Mouse (Mus musculus): ENCODE measurements around the gene Exoc7. TPM values are rescaled to one million over a fixed set of nuclear protein-coding genes. Genes with fewer than 3 reads are reported as not detected.
A peak's percentile ranks its signal among the peaks of the same experiment; 100 is the strongest.

The Exoc7 gene
- polyA plus RNA-seq, 1 experiment from 2014 or later, result 114 TPM

DNA sequence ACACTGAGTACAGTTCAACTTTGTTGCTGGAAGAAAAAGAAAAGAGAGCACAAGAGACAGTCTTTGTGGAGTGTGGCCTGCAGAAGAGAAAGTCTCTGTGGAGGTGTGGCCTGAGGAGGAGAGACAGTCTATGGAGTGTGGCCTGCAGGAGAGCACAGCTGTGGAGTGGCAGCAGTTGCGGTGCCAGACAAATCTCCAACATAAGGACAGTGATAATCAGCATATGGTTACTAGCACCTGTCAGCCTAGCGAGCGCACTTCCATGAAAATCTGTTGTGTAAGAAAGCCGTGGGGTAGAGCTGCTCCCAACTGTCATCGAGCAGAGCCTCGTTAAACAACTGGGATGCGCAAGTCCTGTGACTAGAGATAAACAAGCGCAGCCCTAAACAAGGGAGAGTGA, 37.5 kb downstream of the Exoc7 start:
- H3K4me3 ChIP-seq, result no peak overlapping the region
- peaks cover 31% of the 10 kb centered on the region for H3K4me1 ChIP-seq
- no peak overlapping the region for H3K9ac ChIP-seq (replicated peaks)
- WGBS, result 68% methylated on average over 8 of the region's 8 CpGs
- peaks cover 47% of the 10 kb centered on the region for H3K36me3 ChIP-seq
- no peak for ATAC-seq (replicated peaks)
- no peaks in the 10 kb centered on the region for H3K9me3 ChIP-seq
- no peak overlapping the region for H3K4me2 ChIP-seq (replicated peaks)
- H3K27me3 ChIP-seq, result no peaks in the 10 kb centered on the region
- no peak overlapping the region for H3K27ac ChIP-seq (replicated peaks)

DNA sequence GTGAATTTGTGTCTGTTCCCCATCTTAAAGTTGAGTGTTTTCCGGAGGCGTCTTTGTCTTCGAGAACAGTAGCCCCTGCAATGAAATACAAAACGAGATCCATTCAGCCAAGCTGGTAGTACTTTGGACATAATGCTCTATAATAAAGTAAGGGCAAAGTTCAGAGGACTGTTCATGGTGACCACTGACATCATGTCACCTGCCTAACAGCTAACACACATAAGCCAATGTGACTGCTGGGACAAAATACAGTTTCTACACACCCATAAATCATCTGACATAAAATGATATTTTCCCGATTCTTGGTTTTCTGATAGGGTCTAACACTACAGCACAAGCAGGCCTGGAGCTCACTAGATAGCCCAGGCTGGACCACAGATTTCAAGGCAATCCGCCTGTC, 38.7 kb downstream of the Exoc7 start:
- ATAC-seq (replicated peaks), result no peak
- no peak overlapping the region for H3K9ac ChIP-seq (replicated peaks)
- peaks cover 59% of the 10 kb centered on the region for H3K36me3 ChIP-seq
- peaks cover 27% of the 10 kb centered on the region for H3K4me1 ChIP-seq
- WGBS, result 96% methylated on average over 6 of the region's 6 CpGs
- no peaks in the 10 kb centered on the region for H3K27me3 ChIP-seq
- H3K9me3 ChIP-seq, result no peaks in the 10 kb centered on the region
- H3K4me3 ChIP-seq, result no peak overlapping the region
- H3K4me2 ChIP-seq (replicated peaks), result no peak overlapping the region
- no peak overlapping the region for H3K27ac ChIP-seq (replicated peaks)

DNA sequence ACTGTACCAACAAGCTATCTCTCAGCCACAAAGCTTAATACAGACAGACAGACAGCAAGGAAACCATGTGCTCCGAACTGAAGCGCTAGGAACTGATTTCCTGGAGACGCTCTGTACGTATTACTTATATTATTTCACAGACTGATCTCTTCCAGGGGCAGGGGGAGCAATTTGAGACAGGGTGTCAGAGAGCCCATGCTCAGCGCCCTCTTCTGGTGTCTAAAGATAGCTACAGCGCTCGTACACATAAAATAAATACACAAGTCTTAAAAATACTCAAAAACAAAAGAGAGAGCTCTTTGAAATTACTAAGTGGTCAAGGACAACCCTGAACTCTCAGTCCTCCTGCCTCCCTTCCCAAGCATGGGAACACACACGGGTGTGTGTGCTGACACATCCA, 39.4 kb downstream of the Exoc7 start:
- no peak for ATAC-seq (replicated peaks)
- H3K36me3 ChIP-seq, result peaks cover 66% of the 10 kb centered on the region
- H3K27me3 ChIP-seq, result no peaks in the 10 kb centered on the region
- H3K4me2 ChIP-seq (replicated peaks), result no peak overlapping the region
- no peak overlapping the region for H3K27ac ChIP-seq (replicated peaks)
- peaks cover 21% of the 10 kb centered on the region for H3K4me1 ChIP-seq
- H3K9me3 ChIP-seq, result no peaks in the 10 kb centered on the region
- no peak overlapping the region for H3K4me3 ChIP-seq
- 91% methylated on average over 8 of the region's 8 CpGs for WGBS
- H3K9ac ChIP-seq (replicated peaks), result no peak overlapping the region

DNA sequence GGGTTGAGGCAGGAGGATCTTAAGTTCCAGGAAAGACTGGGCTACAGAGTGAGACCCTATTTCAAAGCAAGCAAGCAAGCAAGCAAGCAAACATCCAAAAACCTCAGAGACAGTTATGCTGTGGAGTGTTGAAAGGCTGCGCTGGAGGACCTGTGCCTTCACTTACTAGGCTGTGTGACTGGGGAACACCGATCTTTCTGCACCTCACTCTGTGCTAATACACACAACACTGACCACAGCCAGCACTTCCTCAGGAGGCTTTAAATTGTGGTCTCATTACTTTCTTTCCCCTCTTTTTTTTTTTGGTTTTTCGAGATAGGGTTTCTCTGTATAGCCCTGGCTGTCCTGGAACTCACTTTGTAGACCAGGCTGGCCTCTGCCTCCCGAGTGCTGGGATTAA, 41.2 kb downstream of the Exoc7 start:
- Histone ChIP-seq H3K4me1 (peaks cover 10% of the 10 kb centered on the region; the same call in 1 of the 2 replicates), H3K4me3 (no peak overlapping the region), H3K4me2 (replicated peaks) (no peak overlapping the region), H3K36me3 (peaks cover 80% of the 10 kb centered on the region), H3K9ac (replicated peaks) (no peak overlapping the region), H3K9me3 (no peaks in the 10 kb centered on the region), H3K27ac (replicated peaks) (0 out of 2 replicates have a peak overlapping the region, but pooled peaks have one; percentile 15), H3K27me3 (no peaks in the 10 kb centered on the region)
- WGBS, result 97% methylated on average over 4 of the region's 4 CpGs
- no peak for ATAC-seq (replicated peaks)

DNA sequence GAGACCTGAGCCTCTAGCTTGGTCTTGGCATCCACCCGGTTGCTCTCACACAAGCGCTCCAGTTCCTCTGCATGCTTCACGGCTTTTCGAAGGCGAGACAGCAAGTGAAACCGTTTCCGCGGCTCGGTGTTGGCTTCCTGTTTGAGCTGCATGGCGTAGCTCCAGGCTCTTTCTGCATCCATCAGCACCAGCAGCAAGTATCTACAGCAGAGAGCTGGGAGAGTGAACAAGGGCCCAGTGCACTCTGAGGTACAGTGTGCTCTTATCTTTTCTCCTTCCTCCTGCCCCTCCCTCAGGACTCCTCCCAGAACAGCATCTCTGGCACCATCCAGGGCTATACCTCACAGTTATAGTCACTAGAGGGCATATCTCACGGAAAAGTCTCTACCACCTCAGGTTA, 41.7 kb downstream of the Exoc7 start:
- Histone ChIP-seq H3K4me1 (peaks cover 10% of the 10 kb centered on the region; the same call in 1 of the 2 replicates), H3K4me2 (replicated peaks) (no peak overlapping the region), H3K27ac (replicated peaks) (0 out of 2 replicates have a peak overlapping the region, but pooled peaks have one; percentile 15), H3K9me3 (no peaks in the 10 kb centered on the region), H3K36me3 (peaks cover 85% of the 10 kb centered on the region), H3K4me3 (no peak overlapping the region), H3K9ac (replicated peaks) (no peak overlapping the region), H3K27me3 (no peaks in the 10 kb centered on the region)
- WGBS, result 86% methylated on average over 11 of the region's 11 CpGs
- ATAC-seq (replicated peaks), result no peak

- Histone ChIP-seq H3K27ac (replicated peaks) (no peak overlapping the region), H3K9ac (replicated peaks) (no peak overlapping the region), H3K4me3 (no peak overlapping the region), H3K36me3 (peaks cover 80% of the 10 kb centered on the region), H3K27me3 (no peaks in the 10 kb centered on the region), H3K9me3 (no peaks in the 10 kb centered on the region), H3K4me1 (no peaks in the 10 kb centered on the region), H3K4me2 (replicated peaks) (no peak overlapping the region)
- 97% methylated on average over 7 of the region's 7 CpGs for WGBS
- ATAC-seq (replicated peaks), result no peak
Measured at GRCm38 (mm10) chr11:116260259-116260658, 46.8 kb downstream of the Exoc7 start.

DNA sequence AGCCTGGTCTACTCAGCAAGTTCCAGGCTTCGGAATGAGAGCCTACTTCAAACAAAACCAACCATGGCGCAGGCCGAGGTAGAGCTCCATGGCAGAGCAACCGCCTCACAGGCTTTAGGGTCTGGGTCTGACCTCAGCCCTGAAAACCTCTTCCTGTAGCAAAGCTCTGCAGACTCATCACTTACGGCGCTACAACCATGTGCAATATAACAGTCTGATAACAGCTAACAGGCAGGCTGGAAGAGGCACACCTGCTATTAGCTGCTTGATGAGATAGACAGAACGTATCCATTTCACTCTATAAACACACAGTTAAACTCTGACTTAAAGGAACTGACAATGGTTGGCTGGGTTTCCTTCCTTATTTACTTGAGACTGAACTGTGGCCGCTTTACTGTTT, 47.6 kb downstream of the Exoc7 start:
- no peak overlapping the region for H3K9ac ChIP-seq (replicated peaks)
- 95% methylated on average over 8 of the region's 8 CpGs for WGBS
- ATAC-seq (replicated peaks), result no peak

GRCm38 (mm10) chr11:116255982-116256675, 50.9 kb downstream of the Exoc7 start:
- Histone ChIP-seq H3K4me3 (no peak overlapping the region), H3K27ac (replicated peaks) (no peak overlapping the region), H3K36me3 (peaks cover 80% of the 10 kb centered on the region), H3K27me3 (no peaks in the 10 kb centered on the region), H3K4me2 (replicated peaks) (no peak overlapping the region), H3K9me3 (no peaks in the 10 kb centered on the region), H3K9ac (replicated peaks) (no peak overlapping the region), H3K4me1 (no peaks in the 10 kb centered on the region)
- WGBS, result 92% methylated on average over 9 of the region's 9 CpGs
- ATAC-seq (replicated peaks), result no peak

More for the DNA sequence above, 47.6 kb downstream of the Exoc7 start:
- Histone ChIP-seq H3K4me3 (no peak overlapping the region), H3K9me3 (no peaks in the 10 kb centered on the region), H3K27me3 (no peaks in the 10 kb centered on the region), H3K36me3 (peaks cover 81% of the 10 kb centered on the region), H3K4me1 (no peaks in the 10 kb centered on the region), H3K4me2 (replicated peaks) (no peak overlapping the region), H3K27ac (replicated peaks) (no peak overlapping the region)

- no peak overlapping the region for H3K4me3 ChIP-seq
- no peak overlapping the region for H3K27ac ChIP-seq (replicated peaks)
- H3K27me3 ChIP-seq, result no peaks in the 10 kb centered on the region
- no peaks in the 10 kb centered on the region for H3K9me3 ChIP-seq
- no peak overlapping the region for H3K4me2 ChIP-seq (replicated peaks)
- H3K36me3 ChIP-seq, result peaks cover 80% of the 10 kb centered on the region
- no peak overlapping the region for H3K9ac ChIP-seq (replicated peaks)
- H3K4me1 ChIP-seq, result no peaks in the 10 kb centered on the region
- 86% methylated on average over 22 of the region's 22 CpGs for WGBS
- ATAC-seq (replicated peaks), result no peak
Measured at GRCm38 (mm10) chr11:116255090-116255981, 51.7 kb downstream of the Exoc7 start.

DNA sequence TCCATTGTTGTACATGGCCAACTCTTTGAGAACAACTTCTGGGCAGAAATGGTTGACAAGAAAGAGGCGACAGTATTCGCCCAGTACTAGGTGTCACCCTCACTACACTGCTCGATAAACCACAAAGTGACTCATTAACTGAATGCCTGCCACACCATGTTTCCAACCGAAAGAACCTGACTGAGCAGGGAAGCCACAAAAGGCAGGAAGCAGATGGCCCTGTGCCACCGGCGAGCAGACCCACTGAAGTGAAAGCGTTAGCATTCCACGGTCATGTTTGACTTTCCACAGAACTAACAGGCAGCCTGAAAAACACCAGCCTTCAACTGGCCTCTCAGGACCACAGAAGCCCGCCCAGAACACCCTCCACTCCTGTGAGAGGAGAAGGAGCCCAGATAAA, 52.4 kb downstream of the Exoc7 start:
- Histone ChIP-seq H3K9ac (replicated peaks) (no peak overlapping the region), H3K27me3 (no peaks in the 10 kb centered on the region), H3K9me3 (no peaks in the 10 kb centered on the region), H3K4me2 (replicated peaks) (no peak overlapping the region), H3K4me1 (no peaks in the 10 kb centered on the region), H3K36me3 (peaks cover 80% of the 10 kb centered on the region), H3K4me3 (no peak overlapping the region), H3K27ac (replicated peaks) (no peak overlapping the region)
- ATAC-seq (replicated peaks), result no peak
- 87% methylated on average over 9 of the region's 9 CpGs for WGBS

DNA sequence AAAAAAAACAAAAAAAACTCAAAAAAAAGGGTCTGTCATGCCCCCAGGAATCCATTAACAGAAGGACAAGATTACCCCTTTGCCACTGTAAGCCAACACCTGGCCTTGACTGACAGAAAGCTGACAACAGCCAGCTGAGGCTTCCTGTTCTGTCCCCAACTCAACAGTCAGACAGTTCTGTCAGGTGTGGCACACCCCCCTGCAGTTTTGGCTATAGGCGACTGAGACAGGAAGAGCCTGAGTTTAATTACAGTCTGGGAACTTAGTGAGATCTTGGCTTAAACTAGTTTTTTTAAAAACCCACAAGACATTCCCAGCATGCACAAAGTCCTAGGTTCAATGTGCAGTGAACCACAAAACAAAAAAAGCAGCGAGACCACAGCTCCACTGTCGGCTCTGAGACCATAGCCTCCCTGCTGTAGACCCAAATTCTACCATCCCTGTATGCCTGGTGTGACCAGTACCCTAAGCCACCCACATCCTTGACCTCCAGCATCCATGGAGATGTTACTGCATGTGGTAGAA, 53.9 kb downstream of the Exoc7 start:
- ATAC-seq (replicated peaks), result no peak
- no peaks in the 10 kb centered on the region for H3K27me3 ChIP-seq
- no peaks in the 10 kb centered on the region for H3K9me3 ChIP-seq
- no peak overlapping the region for H3K9ac ChIP-seq (replicated peaks)
- WGBS, result 93% methylated on average over 3 of the region's 3 CpGs
- H3K4me3 ChIP-seq, result no peak overlapping the region
- no peak overlapping the region for H3K4me2 ChIP-seq (replicated peaks)
- no peaks in the 10 kb centered on the region for H3K4me1 ChIP-seq
- peaks cover 80% of the 10 kb centered on the region for H3K36me3 ChIP-seq
- no peak overlapping the region for H3K27ac ChIP-seq (replicated peaks)

DNA sequence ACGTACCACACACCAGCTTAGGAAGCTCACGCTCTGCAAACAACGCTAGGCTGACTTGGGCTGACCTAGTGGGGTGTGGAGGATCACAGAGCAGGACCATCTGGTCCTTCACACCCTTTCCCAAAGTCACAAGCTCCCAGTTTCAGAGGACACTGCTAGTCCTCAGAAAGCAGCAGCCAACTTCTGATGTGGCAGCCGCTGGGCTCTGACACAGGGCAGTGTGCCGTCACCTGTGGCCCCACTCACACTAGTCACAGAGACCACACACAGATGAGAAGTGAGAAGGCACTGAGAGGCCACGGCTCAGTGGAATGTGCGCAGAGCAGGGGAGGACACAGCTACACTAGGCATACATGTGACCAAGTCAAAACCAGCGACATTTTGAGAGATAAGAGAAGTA, 56.1 kb downstream of the Exoc7 start:
- Histone ChIP-seq H3K4me1 (no peaks in the 10 kb centered on the region), H3K4me2 (replicated peaks) (no peak overlapping the region), H3K27ac (replicated peaks) (no peak overlapping the region), H3K27me3 (no peaks in the 10 kb centered on the region), H3K9me3 (no peaks in the 10 kb centered on the region), H3K9ac (replicated peaks) (no peak overlapping the region), H3K4me3 (no peak overlapping the region), H3K36me3 (peaks cover 94% of the 10 kb centered on the region)
- no peak for ATAC-seq (replicated peaks)
- 91% methylated on average over 8 of the region's 8 CpGs for WGBS

Measured in forebrain, embryonic 15.5 days (tissue).